Mouse (Mus musculus): ENCODE data around the gene Bspry. TPM values are rescaled to one million over a fixed set of nuclear protein-coding genes. Genes with fewer than 3 reads are reported as not detected.

Bspry gene
- polyA plus RNA-seq, 1 experiment from 2014 or later = 0.53 TPM

DNA sequence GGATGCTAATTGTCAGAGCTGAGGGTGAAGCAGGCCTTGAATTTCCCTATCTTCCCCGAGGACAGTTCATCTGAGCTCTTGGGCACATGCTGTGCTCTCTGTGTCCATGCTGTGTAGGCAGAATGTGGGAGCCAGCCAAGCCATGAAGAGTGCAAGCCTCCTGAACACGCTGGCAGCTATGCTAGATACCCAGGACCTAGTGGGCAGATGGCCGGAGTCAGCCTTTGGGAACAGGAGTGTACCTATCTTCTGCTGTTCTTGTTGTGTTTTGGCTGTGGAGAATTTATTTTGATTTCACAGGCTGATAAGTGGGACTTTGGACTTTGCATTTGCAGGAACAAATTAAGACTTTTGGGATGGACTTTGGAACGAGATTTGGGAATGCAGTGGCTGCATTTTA is 39.3 kb upstream of the Bspry start:
- no peak overlapping the region for H3K4me3 ChIP-seq (ENCODE audit: low read depth, low read length)
- 73% methylated on average over 4 of the region's 4 CpGs for WGBS
- no peaks in the 10 kb centered on the region for H3K9me3 ChIP-seq (replicated peaks; ENCODE audit: control insufficient read depth, low read length)
- no peak overlapping the region for H3K9ac ChIP-seq (ENCODE audit: low read length)
- no peaks in the 10 kb centered on the region for H3K36me3 ChIP-seq (ENCODE audit: control insufficient read depth, insufficient read depth, low read length)
- no peaks in the 10 kb centered on the region for H3K27me3 ChIP-seq (replicated peaks; ENCODE audit: control insufficient read depth, insufficient read depth, low read length)
- DNase-seq (ENCODE audit: low spot score) (no peak), ATAC-seq (no peak)
- no peak overlapping the region for H3K4me2 ChIP-seq (ENCODE audit: low read length)
- no peaks in the 10 kb centered on the region for H3K4me1 ChIP-seq (ENCODE audit: control insufficient read depth, insufficient read depth, low read length)
- no peak overlapping the region for H3K27ac ChIP-seq (ENCODE audit: low read depth, low read length)

GRCm38 (mm10) chr4:62440986-62441385 is 38.9 kb upstream of the Bspry start:
- H3K4me1 ChIP-seq (ENCODE audit: control insufficient read depth, insufficient read depth, low read length) = no peaks in the 10 kb centered on the region
- no peaks in the 10 kb centered on the region for H3K36me3 ChIP-seq (ENCODE audit: control insufficient read depth, insufficient read depth, low read length)
- no peaks in the 10 kb centered on the region for H3K27me3 ChIP-seq (replicated peaks; ENCODE audit: control insufficient read depth, insufficient read depth, low read length)
- no peak for ATAC-seq
- DNase-seq (ENCODE audit: low spot score) = no peak
- no peak overlapping the region for H3K27ac ChIP-seq (ENCODE audit: low read depth, low read length)
- no peak overlapping the region for H3K9ac ChIP-seq (ENCODE audit: low read length)
- H3K4me3 ChIP-seq (ENCODE audit: low read depth, low read length) = no peak overlapping the region
- no peak overlapping the region for H3K4me2 ChIP-seq (ENCODE audit: low read length)
- H3K9me3 ChIP-seq (replicated peaks; ENCODE audit: control insufficient read depth, low read length) = no peaks in the 10 kb centered on the region
- WGBS = 73% methylated on average over 4 of the region's 4 CpGs

- Histone ChIP-seq H3K9ac (ENCODE audit: low read length) (no peak overlapping the region), H3K4me3 (ENCODE audit: low read depth, low read length) (no peak overlapping the region), H3K4me2 (ENCODE audit: low read length) (no peak overlapping the region), H3K27ac (ENCODE audit: low read depth, low read length) (no peak overlapping the region), H3K27me3 (replicated peaks; ENCODE audit: control insufficient read depth, insufficient read depth, low read length) (no peaks in the 10 kb centered on the region), H3K9me3 (replicated peaks; ENCODE audit: control insufficient read depth, low read length) (no peaks in the 10 kb centered on the region), H3K4me1 (ENCODE audit: control insufficient read depth, insufficient read depth, low read length) (no peaks in the 10 kb centered on the region), H3K36me3 (ENCODE audit: control insufficient read depth, insufficient read depth, low read length) (peaks cover 6% of the 10 kb centered on the region; the same call in 1 of the 2 replicates)
- DNase-seq (ENCODE audit: low spot score) (peak; percentile 41), ATAC-seq (no peak)
- 70% methylated on average over 5 of the region's 5 CpGs for WGBS
Measured at GRCm38 (mm10) chr4:62454995-62455394, 24.9 kb upstream of the Bspry start.

DNA sequence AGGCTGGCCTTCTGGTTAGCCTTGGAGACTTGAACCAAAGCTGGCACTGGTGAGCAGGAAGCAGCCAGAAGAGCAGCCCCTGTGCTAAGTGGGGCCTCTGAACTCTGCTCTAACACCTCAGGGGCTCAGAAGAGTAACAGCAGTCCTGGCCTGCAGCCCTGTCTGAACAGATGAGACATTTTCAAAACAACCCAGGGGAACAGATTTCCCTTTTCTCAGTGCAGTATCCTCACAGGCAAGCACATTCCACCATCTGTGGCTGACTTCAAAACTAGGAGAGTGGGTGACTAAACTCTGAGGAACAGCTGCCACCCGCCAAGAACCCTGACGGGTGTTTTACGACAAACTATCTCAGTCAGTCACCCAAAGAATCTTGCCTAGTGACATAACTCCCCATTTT is 20.8 kb upstream of the Bspry start:
- DNase-seq (ENCODE audit: low spot score) (peak; percentile 74), ATAC-seq (peak; percentile 71; the same call in 1 of the 2 replicates)
- H3K9ac ChIP-seq (ENCODE audit: low read length) = no peak overlapping the region
- H3K27me3 ChIP-seq (replicated peaks; ENCODE audit: control insufficient read depth, insufficient read depth, low read length) = no peaks in the 10 kb centered on the region
- no peaks in the 10 kb centered on the region for H3K9me3 ChIP-seq (replicated peaks; ENCODE audit: control insufficient read depth, low read length)
- H3K4me2 ChIP-seq (ENCODE audit: low read length) = no peak overlapping the region
- H3K36me3 ChIP-seq (ENCODE audit: control insufficient read depth, insufficient read depth, low read length) = peaks cover 11% of the 10 kb centered on the region; the same call in 1 of the 2 replicates
- no peak overlapping the region for H3K4me3 ChIP-seq (ENCODE audit: low read depth, low read length)
- H3K4me1 ChIP-seq (ENCODE audit: control insufficient read depth, insufficient read depth, low read length) = no peaks in the 10 kb centered on the region
- no peak overlapping the region for H3K27ac ChIP-seq (ENCODE audit: low read depth, low read length)
- 83% methylated on average over 3 of the region's 3 CpGs for WGBS

- ATAC-seq = no peak
- Histone ChIP-seq H3K36me3 (ENCODE audit: control insufficient read depth, insufficient read depth, low read length) (peaks cover 11% of the 10 kb centered on the region; the same call in 1 of the 2 replicates), H3K27ac (ENCODE audit: low read depth, low read length) (no peak overlapping the region), H3K4me3 (ENCODE audit: low read depth, low read length) (no peak overlapping the region), H3K4me1 (ENCODE audit: control insufficient read depth, insufficient read depth, low read length) (no peaks in the 10 kb centered on the region), H3K4me2 (ENCODE audit: low read length) (no peak overlapping the region), H3K27me3 (replicated peaks; ENCODE audit: control insufficient read depth, insufficient read depth, low read length) (no peaks in the 10 kb centered on the region), H3K9me3 (replicated peaks; ENCODE audit: control insufficient read depth, low read length) (no peaks in the 10 kb centered on the region), H3K9ac (ENCODE audit: low read length) (no peak overlapping the region)
- WGBS = 93% methylated on average over 8 of the region's 8 CpGs
- no peak for DNase-seq (ENCODE audit: low spot score)
Measured at GRCm38 (mm10) chr4:62460348-62460747, 19.5 kb upstream of the Bspry start.

DNA sequence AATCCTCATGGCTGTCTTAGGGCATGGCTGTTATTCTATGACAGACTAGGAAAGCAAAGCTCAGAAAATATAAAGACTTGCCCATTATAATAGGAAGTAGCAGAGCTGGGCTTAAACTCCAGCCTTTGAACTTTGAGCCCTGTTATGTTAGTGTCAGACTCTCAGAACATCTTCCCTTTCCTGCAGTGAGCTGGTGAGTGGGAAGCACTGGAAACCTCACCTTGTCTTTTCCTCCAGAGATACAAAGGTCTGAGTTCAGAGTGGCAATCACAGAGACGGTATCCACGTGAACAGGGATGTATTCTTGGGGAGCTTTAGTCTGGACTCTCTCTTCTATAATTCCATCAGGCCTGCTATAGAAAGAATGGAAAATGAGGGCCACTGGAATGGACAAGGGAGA is 16.7 kb upstream of the Bspry start:
- H3K9me3 ChIP-seq (replicated peaks; ENCODE audit: control insufficient read depth, low read length) = no peaks in the 10 kb centered on the region
- H3K27ac ChIP-seq (ENCODE audit: low read depth, low read length) = no peak overlapping the region
- no peak overlapping the region for H3K4me2 ChIP-seq (ENCODE audit: low read length)
- 0 out of 2 replicates have a peak, but pooled peaks cover 5% of the 10 kb centered on the region for H3K36me3 ChIP-seq (ENCODE audit: control insufficient read depth, insufficient read depth, low read length)
- H3K4me1 ChIP-seq (ENCODE audit: control insufficient read depth, insufficient read depth, low read length) = no peaks in the 10 kb centered on the region
- no peak overlapping the region for H3K4me3 ChIP-seq (ENCODE audit: low read depth, low read length)
- ATAC-seq = no peak
- no peak overlapping the region for H3K9ac ChIP-seq (ENCODE audit: low read length)
- no peaks in the 10 kb centered on the region for H3K27me3 ChIP-seq (replicated peaks; ENCODE audit: control insufficient read depth, insufficient read depth, low read length)
- DNase-seq (ENCODE audit: low spot score) = no peak
- WGBS = 94% methylated on average over 2 of the region's 2 CpGs

DNA sequence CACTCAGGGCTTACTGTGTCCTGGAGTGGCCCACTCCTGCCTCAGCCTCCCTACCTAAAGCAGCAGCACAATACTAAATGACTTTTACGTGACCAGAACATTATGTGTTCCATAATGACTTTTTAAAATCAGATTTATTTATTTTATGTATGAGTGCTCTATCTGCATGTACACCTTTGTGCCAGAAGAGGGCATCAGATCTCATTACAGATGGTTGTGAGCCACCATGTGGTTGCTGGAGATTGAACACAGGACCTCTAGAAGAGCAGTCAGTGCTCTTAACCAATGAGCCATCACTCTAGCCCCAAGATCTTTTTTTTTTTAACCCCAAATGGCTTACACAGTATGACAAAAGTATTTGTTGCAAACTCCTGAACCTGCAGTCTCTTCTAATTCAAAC is 11.7 kb upstream of the Bspry start:
- no peaks in the 10 kb centered on the region for H3K9me3 ChIP-seq (replicated peaks; ENCODE audit: control insufficient read depth, low read length)
- WGBS = 98% methylated on average over 1 of the region's 1 CpGs
- H3K27me3 ChIP-seq (replicated peaks; ENCODE audit: control insufficient read depth, insufficient read depth, low read length) = no peaks in the 10 kb centered on the region
- H3K4me2 ChIP-seq (ENCODE audit: low read length) = no peak overlapping the region
- no peak for DNase-seq (ENCODE audit: low spot score)
- H3K36me3 ChIP-seq (ENCODE audit: control insufficient read depth, insufficient read depth, low read length) = no peaks in the 10 kb centered on the region
- H3K4me3 ChIP-seq (ENCODE audit: low read depth, low read length) = no peak overlapping the region
- H3K4me1 ChIP-seq (ENCODE audit: control insufficient read depth, insufficient read depth, low read length) = 0 out of 2 replicates have a peak, but pooled peaks cover 2% of the 10 kb centered on the region
- H3K9ac ChIP-seq (ENCODE audit: low read length) = no peak overlapping the region
- ATAC-seq = no peak
- H3K27ac ChIP-seq (ENCODE audit: low read depth, low read length) = no peak overlapping the region

DNA sequence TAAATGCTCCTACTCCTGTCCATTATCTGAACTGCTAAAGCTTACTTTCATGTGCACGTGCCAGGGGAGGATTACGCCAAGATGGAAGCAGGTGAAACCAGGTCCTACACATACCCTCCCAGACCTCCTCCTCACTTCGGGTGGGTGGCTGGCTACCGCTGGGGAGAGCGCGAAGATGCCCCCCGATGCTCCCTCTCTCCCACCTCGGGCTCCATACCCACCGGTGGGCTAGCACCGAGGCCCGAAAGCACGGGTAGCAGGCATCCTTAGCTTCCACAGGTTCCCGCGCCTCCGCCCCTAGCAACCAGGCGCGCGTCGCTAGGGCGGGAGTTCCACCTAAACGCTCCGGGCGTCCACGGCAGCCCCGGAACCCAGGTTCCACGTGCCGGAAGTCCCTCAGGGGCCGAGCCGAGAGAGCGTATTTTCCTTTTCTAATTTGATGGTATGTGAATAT is 9.2 kb upstream of the Bspry start, which contains the start of gene Wdr31:
TSS of gene Wdr31 (minus strand) at position 299 of the 454 bp plus-strand sequence.
- WGBS = under 1% methylated on average over 30 of the region's 30 CpGs
- Histone ChIP-seq H3K27me3 (replicated peaks; ENCODE audit: control insufficient read depth, insufficient read depth, low read length) (no peaks in the 10 kb centered on the region), H3K9me3 (replicated peaks; ENCODE audit: control insufficient read depth, low read length) (no peaks in the 10 kb centered on the region), H3K36me3 (ENCODE audit: control insufficient read depth, insufficient read depth, low read length) (no peaks in the 10 kb centered on the region), H3K4me3 (ENCODE audit: low read depth, low read length) (peak within 1 kb of the TSS; percentile 55), H3K27ac (ENCODE audit: low read depth, low read length) (no peak within 1 kb of the TSS), H3K4me2 (ENCODE audit: low read length) (peak within 1 kb of the TSS; percentile 64), H3K4me1 (ENCODE audit: control insufficient read depth, insufficient read depth, low read length) (0 out of 2 replicates have a peak, but pooled peaks cover 2% of the 10 kb centered on the region), H3K9ac (ENCODE audit: low read length) (peak within 1 kb of the TSS; percentile 68)
- ATAC-seq = peak; percentile 97
- DNase-seq (ENCODE audit: low spot score) = peak; percentile 84

DNA sequence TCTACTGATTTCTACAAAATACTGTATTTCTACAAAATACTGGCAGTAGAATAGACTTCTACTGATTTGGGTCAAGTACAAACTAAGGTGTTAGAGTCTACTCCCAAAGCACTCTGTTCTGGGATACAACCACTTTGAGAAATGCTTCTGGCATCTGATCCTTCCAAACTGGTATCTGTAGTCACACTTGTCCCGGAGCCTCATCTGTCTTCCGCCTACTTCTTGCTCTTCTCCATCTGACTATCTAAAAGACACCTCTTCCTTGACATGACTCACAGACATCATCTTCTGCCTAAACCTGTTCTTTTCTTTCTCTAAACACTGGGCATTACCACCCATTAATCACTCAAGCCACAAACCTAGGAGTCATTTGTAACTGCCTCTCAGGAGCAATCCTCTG is 7.8 kb upstream of the Bspry start:
- no peak for ATAC-seq
- WGBS = 98% methylated on average over 2 of the region's 2 CpGs

More for the DNA sequence above, 7.8 kb upstream of the Bspry start:
- Histone ChIP-seq H3K9me3 (replicated peaks; ENCODE audit: control insufficient read depth, low read length) (no peaks in the 10 kb centered on the region), H3K27me3 (replicated peaks; ENCODE audit: control insufficient read depth, insufficient read depth, low read length) (no peaks in the 10 kb centered on the region), H3K4me1 (ENCODE audit: control insufficient read depth, insufficient read depth, low read length) (0 out of 2 replicates have a peak, but pooled peaks cover 2% of the 10 kb centered on the region), H3K4me3 (ENCODE audit: low read depth, low read length) (no peak overlapping the region), H3K27ac (ENCODE audit: low read depth, low read length) (no peak overlapping the region), H3K9ac (ENCODE audit: low read length) (no peak overlapping the region), H3K4me2 (ENCODE audit: low read length) (no peak overlapping the region), H3K36me3 (ENCODE audit: control insufficient read depth, insufficient read depth, low read length) (no peaks in the 10 kb centered on the region)
- DNase-seq (ENCODE audit: low spot score) = no peak
